Mouse (Mus musculus) gastrocnemius, postnatal 4 days (tissue): ENCODE results near the gene Gm20388. TPM values are rescaled to one million over a fixed set of nuclear protein-coding genes. Genes with fewer than 3 reads are reported as not detected.

ENCODE experiments used
- DNase-seq, 2 experiments: peaks; one replicate each; pipeline ENCODE4 v3.0.0; 2021 to 2022; ENCODE audit warnings: low spot score in 2 of 2, mixed read lengths in 2 of 2
- total RNA-seq, 2 experiments: library from RNA; stranded (reverse); gene quantifications; 2 replicates each; pipeline ENCODE4 v1.2.3; 2021

Gene Gm20388
- total RNA-seq, 2 experiments from 2014 or later: 12.8 to 22.8 TPM

DNA sequence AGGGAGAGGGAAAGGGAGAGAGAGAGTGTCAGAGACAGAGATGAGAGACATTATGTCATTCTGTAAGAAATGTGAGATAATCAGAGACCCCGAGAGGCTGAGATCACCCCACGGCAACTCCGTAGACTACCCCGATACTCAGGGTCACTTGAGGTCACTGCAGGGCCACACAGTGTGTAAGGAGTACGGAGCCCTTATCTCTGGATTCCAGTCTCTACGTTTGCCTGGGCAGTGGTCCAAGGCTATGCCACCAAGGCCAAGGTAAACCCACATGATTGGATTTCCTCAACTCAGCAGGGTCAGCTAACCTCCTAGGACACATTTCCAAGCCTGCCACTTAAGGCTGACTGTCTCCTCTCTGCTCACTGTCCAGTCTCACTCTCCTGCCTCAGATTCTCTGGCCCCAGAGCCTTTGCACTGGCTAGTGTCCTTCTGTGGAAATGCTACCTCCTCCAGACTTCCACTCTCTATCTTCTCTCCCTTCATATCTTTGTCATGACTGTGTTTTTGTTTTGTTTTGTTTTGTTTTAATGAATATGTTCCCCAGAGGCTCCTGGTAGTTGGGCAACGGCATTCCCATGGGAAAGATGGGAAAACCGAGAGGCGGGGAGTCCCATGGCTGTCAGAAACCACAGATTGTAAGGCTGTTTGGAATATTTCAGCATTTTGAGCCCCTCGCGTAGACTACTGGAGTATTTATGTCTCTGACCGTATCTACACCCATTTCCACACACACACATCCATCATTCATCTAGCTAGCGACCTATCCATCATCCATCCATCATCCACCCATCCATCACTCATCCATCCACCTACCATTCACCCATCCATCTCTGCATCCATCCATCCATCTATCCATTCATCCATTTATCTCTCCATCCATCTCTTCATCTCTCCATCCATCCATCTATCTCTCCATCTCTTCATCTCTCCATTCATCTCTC is 2745.7 kb downstream of the Gm20388 start:
- no peak for DNase-seq

GRCm38 (mm10) chr8:122658149-122658806 is 2747.6 kb downstream of the Gm20388 start:
- no peak for DNase-seq

GRCm38 (mm10) chr8:122658807-122659160 is 2748.1 kb downstream of the Gm20388 start:
- DNase-seq: no peak

- DNase-seq: no peak
Observed at GRCm38 (mm10) chr8:122660022-122660421, 2749.4 kb downstream of the Gm20388 start.

- peak; percentile 77 to 87 for DNase-seq
Observed at GRCm38 (mm10) chr8:122661138-122661537, 2750.5 kb downstream of the Gm20388 start.

- DNase-seq: no peak
Observed at GRCm38 (mm10) chr8:122661894-122662293, 2751.3 kb downstream of the Gm20388 start.

- DNase-seq: no peak
Observed at GRCm38 (mm10) chr8:122663106-122663505, 2752.5 kb downstream of the Gm20388 start.

DNA sequence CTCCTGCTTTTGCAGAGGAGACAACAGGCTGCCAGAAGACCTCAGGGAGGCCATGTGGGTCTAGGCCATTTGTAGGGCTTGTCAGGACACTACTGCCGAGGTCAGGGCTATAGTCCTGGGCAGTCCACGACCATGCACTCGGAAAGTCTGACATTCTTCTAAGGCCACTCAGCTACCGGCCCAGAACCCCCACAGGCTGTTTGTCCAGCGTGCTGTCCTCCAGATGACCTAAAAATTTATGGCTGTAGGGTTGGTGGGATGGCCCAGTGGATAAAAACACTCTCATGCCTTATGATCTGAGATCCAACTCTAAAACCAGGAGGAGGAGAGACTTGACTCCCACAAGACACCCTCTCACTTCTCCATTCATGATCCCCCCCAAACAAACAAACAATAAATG is 2753.0 kb downstream of the Gm20388 start:
- DNase-seq: no peak

- peak in 1 of 2 experiments; percentile 71 for DNase-seq
Observed at GRCm38 (mm10) chr8:122665221-122665620, 2754.6 kb downstream of the Gm20388 start.

- DNase-seq: peak in 1 of 2 experiments; percentile 71
Observed at GRCm38 (mm10) chr8:122665667-122666316, 2755.2 kb downstream of the Gm20388 start.

DNA sequence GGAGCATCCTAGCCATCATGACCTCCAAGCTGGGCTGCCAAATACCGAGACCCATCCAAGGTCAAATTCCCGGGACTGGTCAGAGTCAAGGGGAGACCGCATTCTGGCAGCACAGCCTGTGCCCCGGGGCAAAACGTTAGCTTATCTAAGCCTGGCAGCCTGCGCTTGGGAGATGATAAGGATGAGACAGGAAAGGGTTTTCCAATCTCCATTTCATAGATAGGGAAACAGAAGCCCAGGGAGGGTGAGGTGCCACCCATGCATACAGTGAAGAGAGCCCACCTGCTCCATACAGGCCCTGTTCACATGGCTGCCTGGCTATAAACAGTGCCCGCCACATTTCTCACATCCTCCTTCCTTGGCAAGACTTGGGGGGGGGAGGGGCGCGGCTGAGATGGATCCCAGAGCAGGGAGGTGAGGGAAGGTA is 2755.7 kb downstream of the Gm20388 start:
- no peak for DNase-seq

DNA sequence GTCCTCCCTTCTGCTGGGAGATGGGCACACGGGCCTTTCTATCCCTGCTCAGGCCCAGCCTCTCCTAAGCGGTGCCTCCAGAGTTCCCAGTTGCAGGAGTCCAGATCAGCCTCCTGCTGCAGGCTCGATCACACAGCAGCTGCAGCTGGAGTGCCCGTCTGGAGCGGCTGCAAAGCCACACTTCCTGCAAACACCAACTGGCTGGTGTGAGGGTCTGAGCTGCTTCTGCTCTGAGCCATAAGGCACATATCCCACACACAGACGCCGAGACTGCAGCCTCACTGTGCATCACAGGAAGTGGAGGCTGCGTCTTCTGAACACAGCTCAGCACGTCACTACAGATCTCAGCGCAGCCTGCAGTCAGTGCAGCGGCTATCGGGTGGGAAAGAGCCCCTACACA is 2756.2 kb downstream of the Gm20388 start:
- DNase-seq: no peak

GRCm38 (mm10) chr8:122667854-122668253 is 2757.2 kb downstream of the Gm20388 start:
- no peak for DNase-seq

DNA sequence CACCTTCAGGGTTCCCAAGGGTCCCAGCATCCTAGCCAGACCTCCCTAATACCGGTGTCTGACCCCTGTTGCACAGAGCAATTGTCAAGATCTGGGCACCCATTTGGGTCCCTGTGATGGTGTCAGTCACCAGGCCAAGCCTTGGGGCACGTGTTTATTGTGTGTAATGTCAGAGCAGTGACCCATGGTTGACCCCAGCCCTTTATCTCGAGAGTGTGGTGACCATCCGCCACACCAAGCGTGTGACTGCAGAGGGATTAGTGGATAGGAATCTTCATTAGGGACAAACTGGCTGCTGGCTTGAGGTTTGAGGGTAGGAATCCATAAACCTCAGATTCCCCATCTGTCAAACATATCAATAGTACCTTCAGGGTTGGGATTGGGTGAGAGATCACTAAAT is 2758.7 kb downstream of the Gm20388 start:
- no peak for DNase-seq

DNA sequence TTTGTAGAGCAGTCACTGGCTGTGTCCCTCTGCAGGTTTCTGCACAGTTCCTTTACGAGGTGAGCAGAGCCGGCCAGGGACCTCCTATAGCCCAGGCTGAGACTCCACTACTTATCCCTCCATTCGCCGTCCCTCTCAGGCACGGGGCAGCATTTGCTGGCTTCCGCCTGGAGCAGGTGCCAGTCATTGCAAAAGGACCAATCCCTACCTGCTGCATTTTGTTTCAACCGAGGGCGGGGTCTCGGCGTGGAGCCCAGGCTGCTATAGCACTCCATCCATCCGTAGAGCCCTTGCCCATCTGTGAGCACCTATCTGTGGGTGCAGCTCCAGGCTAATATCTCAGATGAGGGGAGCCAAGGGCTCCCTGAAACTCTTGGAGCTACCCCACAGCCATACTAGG is 2759.4 kb downstream of the Gm20388 start:
- DNase-seq: no peak

GRCm38 (mm10) chr8:122670718-122671117 is 2760.1 kb downstream of the Gm20388 start:
- no peak for DNase-seq

- DNase-seq: no peak
Observed at GRCm38 (mm10) chr8:122671894-122672293, 2761.3 kb downstream of the Gm20388 start.

GRCm38 (mm10) chr8:122673989-122674388 is 2763.3 kb downstream of the Gm20388 start:
- DNase-seq: no peak

DNA sequence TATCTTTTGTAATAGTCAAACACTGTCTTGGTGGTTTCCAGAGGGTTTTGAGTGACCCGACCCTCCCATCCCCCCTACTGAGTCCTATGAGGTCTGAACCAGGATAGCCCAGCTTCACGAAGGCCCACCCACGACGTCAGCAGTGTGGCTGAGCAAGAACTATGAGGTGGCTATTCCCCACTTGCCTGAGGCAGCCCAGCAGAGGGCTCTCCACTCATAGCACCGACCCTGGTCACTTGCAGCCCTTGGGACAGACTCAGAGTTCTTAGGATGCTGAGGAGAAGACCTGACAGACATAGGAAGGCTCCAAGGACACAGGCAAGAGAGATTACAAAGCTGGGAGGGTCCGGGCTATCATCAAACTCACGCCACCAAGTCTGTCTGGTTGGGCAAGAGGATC is 2764.4 kb downstream of the Gm20388 start:
- no peak for DNase-seq

GRCm38 (mm10) chr8:122675596-122676420 is 2765.2 kb downstream of the Gm20388 start:
- DNase-seq: no peak
